Mouse (Mus musculus) limb, embryonic 12.5 days (tissue): Measurements from ENCODE around the gene Crip1. TPM values are rescaled to one million over a fixed set of nuclear protein-coding genes. Genes with fewer than 3 reads are reported as not detected.

Experiments used
- ATAC-seq: fragments of 200-750 bp; cut with Nextera tagmentation; 2 replicates; pipeline ENCODE4 v1.8.0; 2017; ENCODE audit warnings: low read depth, moderate TSS enrichment; ENCODE audit not compliant: insufficient number of reproducible peaks, insufficient read depth, low FRiP score, low TSS enrichment
- H3K27ac ChIP-seq: fragments of 300-500 bp; sonication (generic); 2 replicates; pipeline ENCODE4 v1.5.1; 2016; ENCODE audit warnings: mild to moderate bottlenecking, moderate library complexity
- H3K27me3 ChIP-seq: fragments of 300-500 bp; sonication (generic); 2 replicates; pipeline ENCODE4 v1.6.1; 2016; ENCODE audit warnings: mild to moderate bottlenecking, moderate library complexity
- H3K36me3 ChIP-seq: fragments of 300-500 bp; sonication (generic); 2 replicates; pipeline ENCODE4 v1.6.1; 2016; ENCODE audit warnings: mild to moderate bottlenecking, moderate library complexity
- H3K4me1 ChIP-seq: fragments of 300-500 bp; sonication (generic); replicated peaks from 2 replicates; pipeline ENCODE4 v1.6.1; 2016
- H3K4me2 ChIP-seq: fragments of 300-500 bp; sonication (generic); 2 replicates; pipeline ENCODE4 v1.6.1; 2016; ENCODE audit warnings: mild to moderate bottlenecking, moderate library complexity
- H3K4me3 ChIP-seq: fragments of 300-500 bp; sonication (generic); replicated peaks from 2 replicates; pipeline ENCODE4 v1.5.1; 2016; ENCODE audit warnings: mild to moderate bottlenecking
- H3K9ac ChIP-seq: fragments of 300-500 bp; sonication (generic); replicated peaks from 2 replicates; pipeline ENCODE4 v1.6.1; 2016; ENCODE audit warnings: mild to moderate bottlenecking, moderate library complexity
- H3K9me3 ChIP-seq: fragments of 300-500 bp; sonication (generic); 2 replicates; pipeline ENCODE4 v1.6.1; 2016; ENCODE audit warnings: mild to moderate bottlenecking, moderate library complexity
- WGBS: fragments of 180-500 bp; shearing (Covaris S2); methylation state at CpG from one replicate; pipeline ENCODE4 v1.1.7; 2016; 5-methylcytosine and 5-hydroxymethylcytosine counted together
- polyA plus RNA-seq: library from polyadenylated mRNA; unstranded; fragments of >200 nt; fragmentation: Nextera tagmentation; extraction: Ambion mirVana; gene quantifications from 2 replicates; pipeline ENCODE4 v1.2.1, GENCODE M21; 2016

Gene Crip1
- polyA plus RNA-seq, 1 experiment from 2014 or later, result 73.2 TPM

DNA sequence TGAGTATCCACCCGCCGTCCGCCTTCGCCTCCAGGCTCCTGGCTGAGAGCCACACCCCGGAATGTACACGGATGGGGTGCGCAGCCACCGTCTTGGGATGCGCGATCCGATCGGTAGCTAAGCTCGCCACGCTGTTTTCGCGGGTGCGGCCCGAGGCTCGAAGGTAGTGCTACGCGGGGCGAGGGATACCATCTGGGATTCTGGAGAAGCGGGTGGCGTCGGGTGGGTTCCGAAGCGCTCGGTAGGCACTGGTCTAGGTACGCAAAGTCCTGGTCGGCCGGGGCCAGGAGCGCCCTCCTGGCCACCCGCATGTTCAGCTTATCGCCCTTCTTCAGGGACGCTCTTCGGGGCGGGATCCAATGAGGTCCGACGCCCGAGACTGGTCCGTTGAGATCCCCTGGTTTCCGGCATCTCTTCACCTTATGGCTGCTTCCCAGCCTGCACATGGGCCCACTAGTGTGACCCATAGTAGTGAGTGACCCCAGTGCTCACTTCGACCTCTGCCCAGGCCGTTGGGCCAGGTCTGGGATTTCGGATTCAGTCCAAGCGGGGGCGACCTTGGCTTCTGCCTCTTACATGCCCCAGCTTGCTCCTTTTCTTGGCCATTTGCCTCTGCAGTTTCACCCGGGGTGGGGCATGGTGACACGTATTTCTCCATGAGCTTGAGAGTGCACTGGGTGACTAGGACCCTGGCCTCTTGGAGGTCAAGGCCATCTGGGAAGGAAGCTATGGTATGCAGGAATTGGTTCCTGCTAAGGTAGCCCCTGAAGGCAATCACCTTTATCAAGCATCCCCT is 5.3 kb upstream of the Crip1 start:
- Histone ChIP-seq H3K27ac (no peak overlapping the region), H3K4me3 (peak overlapping the region; percentile 52), H3K36me3 (peaks cover 31% of the 10 kb centered on the region), H3K9ac (peak overlapping the region; percentile 52), H3K27me3 (peaks cover 62% of the 10 kb centered on the region), H3K9me3 (no peaks in the 10 kb centered on the region), H3K4me1 (peaks cover 46% of the 10 kb centered on the region), H3K4me2 (peak overlapping the region; percentile 76)
- ATAC-seq, result 0 out of 2 replicates have a peak, but pooled peaks have one; percentile 3
- 3% methylated on average over 49 of the region's 49 CpGs for WGBS

DNA sequence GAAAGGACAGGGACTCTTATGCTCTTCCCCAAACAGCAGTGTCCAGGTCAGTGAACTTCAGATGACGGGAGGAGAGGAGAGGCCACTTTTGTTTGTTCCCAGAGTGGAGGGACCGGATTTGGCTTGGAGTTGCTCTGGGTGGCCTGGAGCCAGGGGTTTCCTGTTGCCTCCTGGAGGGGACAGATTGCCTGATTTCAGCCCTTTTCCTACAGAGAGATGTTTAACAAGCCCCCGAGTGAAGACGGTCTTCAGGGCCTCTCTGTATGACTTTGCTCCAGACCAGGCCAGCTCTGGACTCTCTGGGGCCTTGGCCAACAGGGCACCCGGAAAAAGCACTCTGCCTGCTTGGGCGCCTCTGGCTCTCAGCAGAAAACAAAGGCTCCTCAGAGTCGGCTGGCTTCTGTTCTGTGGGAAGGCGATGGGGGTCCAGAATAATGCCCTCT is 4.6 kb upstream of the Crip1 start:
- Histone ChIP-seq H3K27me3 (peaks cover 70% of the 10 kb centered on the region), H3K9ac (no peak overlapping the region), H3K4me3 (peak overlapping the region; percentile 52)

GRCm38 (mm10) chr12:113142021-113142975 is 3.8 kb upstream of the Crip1 start:
- Histone ChIP-seq H3K36me3 (peaks cover 16% of the 10 kb centered on the region), H3K4me2 (peak overlapping the region; percentile 76), H3K9ac (0 out of 2 replicates have a peak overlapping the region, but pooled peaks have one; percentile 28), H3K4me1 (peaks cover 53% of the 10 kb centered on the region), H3K9me3 (no peaks in the 10 kb centered on the region), H3K27me3 (peaks cover 77% of the 10 kb centered on the region), H3K27ac (0 out of 2 replicates have a peak overlapping the region, but pooled peaks have one; percentile 12), H3K4me3 (no peak overlapping the region)
- no peak for ATAC-seq
- 23% methylated on average over 15 of the region's 15 CpGs for WGBS

More for the DNA sequence above, 4.6 kb upstream of the Crip1 start:
- WGBS, result 63% methylated on average over 8 of the region's 8 CpGs
- Histone ChIP-seq H3K36me3 (peaks cover 24% of the 10 kb centered on the region), H3K27ac (no peak overlapping the region), H3K9me3 (no peaks in the 10 kb centered on the region), H3K4me2 (peak overlapping the region; percentile 76), H3K4me1 (peaks cover 51% of the 10 kb centered on the region)
- no peak for ATAC-seq

GRCm38 (mm10) chr12:113143164-113143563 is 3.0 kb upstream of the Crip1 start:
- Histone ChIP-seq H3K9ac (no peak overlapping the region), H3K27me3 (peaks cover 86% of the 10 kb centered on the region), H3K9me3 (no peaks in the 10 kb centered on the region), H3K36me3 (peaks cover 8% of the 10 kb centered on the region), H3K4me1 (peaks cover 53% of the 10 kb centered on the region), H3K27ac (no peak overlapping the region), H3K4me2 (peak overlapping the region; percentile 76), H3K4me3 (no peak overlapping the region)
- ATAC-seq, result no peak
- 62% methylated on average over 7 of the region's 7 CpGs for WGBS

DNA sequence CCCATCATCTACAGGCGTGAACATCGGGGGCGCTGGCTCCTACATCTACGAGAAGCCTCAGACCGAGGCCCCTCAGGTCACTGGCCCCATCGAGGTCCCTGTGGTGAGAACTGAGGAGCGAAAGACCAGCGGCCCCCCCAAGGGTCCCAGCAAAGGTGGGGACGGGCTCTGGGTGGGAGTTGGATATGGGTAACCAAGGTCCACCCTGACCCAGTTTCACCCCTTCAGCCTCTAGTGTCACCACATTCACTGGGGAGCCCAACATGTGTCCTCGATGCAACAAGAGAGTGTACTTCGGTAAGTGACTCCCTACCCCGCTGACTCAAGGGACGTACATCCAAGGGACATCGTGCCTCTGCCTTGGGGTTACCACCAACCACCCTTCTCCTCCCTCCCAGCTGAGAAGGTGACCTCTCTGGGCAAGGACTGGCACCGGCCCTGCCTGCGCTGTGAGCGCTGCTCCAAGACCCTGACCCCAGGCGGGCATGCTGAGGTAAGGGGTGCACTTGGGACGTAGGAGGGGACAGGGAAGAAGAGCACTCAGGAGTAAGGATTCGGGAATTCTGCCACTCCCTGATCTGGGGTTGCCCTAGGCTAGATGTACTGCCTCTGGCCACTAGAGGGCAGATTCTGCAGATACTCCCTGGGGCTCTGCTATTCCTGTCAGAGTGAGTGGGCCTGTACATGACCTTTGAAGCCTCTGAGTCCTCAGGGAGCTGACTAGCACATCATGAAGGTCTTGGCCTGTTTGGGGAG is 1.9 kb upstream of the Crip1 start:
- Histone ChIP-seq H3K27ac (no peak overlapping the region), H3K4me2 (no peak overlapping the region), H3K36me3 (no peaks in the 10 kb centered on the region), H3K9ac (no peak overlapping the region), H3K9me3 (no peaks in the 10 kb centered on the region), H3K27me3 (peaks cover 91% of the 10 kb centered on the region), H3K4me1 (peaks cover 46% of the 10 kb centered on the region), H3K4me3 (no peak overlapping the region)
- 81% methylated on average over 20 of the region's 20 CpGs for WGBS
- no peak for ATAC-seq

GRCm38 (mm10) chr12:113144886-113145285 is 1.2 kb upstream of the Crip1 start:
- WGBS, result 92% methylated on average over 16 of the region's 16 CpGs
- H3K4me1 ChIP-seq, result peaks cover 38% of the 10 kb centered on the region

GRCm38 (mm10) chr12:113145591-113145990 is 525 bp upstream of the Crip1 start:
- Histone ChIP-seq H3K9me3 (no peaks in the 10 kb centered on the region), H3K27me3 (peaks cover 97% of the 10 kb centered on the region), H3K4me3 (no peak overlapping the region), H3K27ac (no peak overlapping the region), H3K36me3 (no peaks in the 10 kb centered on the region), H3K4me1 (peaks cover 34% of the 10 kb centered on the region), H3K9ac (no peak overlapping the region), H3K4me2 (no peak overlapping the region)
- WGBS, result 84% methylated on average over 5 of the region's 5 CpGs
- no peak for ATAC-seq

More at GRCm38 (mm10) chr12:113144886-113145285, 1.2 kb upstream of the Crip1 start:
- Histone ChIP-seq H3K9ac (no peak overlapping the region), H3K36me3 (no peaks in the 10 kb centered on the region), H3K27ac (no peak overlapping the region), H3K4me3 (no peak overlapping the region), H3K27me3 (peaks cover 97% of the 10 kb centered on the region), H3K9me3 (no peaks in the 10 kb centered on the region), H3K4me2 (no peak overlapping the region)
- ATAC-seq, result no peak

GRCm38 (mm10) chr12:113147481-113147880 is 1.4 kb downstream of the Crip1 start:
- Histone ChIP-seq H3K9me3 (no peaks in the 10 kb centered on the region), H3K4me3 (no peak overlapping the region), H3K36me3 (no peaks in the 10 kb centered on the region), H3K4me2 (0 out of 2 replicates have a peak overlapping the region, but pooled peaks have one; percentile 36), H3K9ac (no peak overlapping the region), H3K27me3 (peaks cover 97% of the 10 kb centered on the region), H3K4me1 (peaks cover 25% of the 10 kb centered on the region), H3K27ac (no peak overlapping the region)
- ATAC-seq, result no peak
- WGBS, result 85% methylated on average over 8 of the region's 8 CpGs

- Histone ChIP-seq H3K27me3 (peaks cover 94% of the 10 kb centered on the region), H3K9me3 (no peaks in the 10 kb centered on the region), H3K4me3 (no peak overlapping the region), H3K36me3 (no peaks in the 10 kb centered on the region), H3K4me2 (no peak overlapping the region), H3K4me1 (peaks cover 18% of the 10 kb centered on the region), H3K27ac (no peak overlapping the region), H3K9ac (no peak overlapping the region)
- no peak for ATAC-seq
- WGBS, result 30% methylated on average over 16 of the region's 16 CpGs
Measured at GRCm38 (mm10) chr12:113148381-113149035, 2.4 kb downstream of the Crip1 start.

DNA sequence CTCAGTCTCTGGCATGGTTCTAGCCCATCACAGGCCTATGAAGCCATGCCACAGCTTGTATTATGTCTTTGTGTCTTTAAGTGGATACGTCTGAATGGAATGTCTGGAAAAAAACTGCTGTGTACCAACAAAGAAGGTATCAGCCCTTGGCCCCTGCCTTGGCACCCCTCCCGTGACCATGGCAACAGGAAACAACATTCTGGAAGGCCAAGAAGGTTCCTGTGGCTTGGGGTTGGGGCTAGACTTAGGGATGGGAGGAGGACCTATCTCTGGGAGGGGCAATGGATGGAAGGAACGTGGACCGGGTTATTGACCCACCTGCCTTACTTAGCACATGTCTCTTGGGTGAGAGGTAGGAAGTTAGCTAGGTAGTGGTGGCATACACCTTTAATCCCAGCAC is 3.2 kb downstream of the Crip1 start:
- Histone ChIP-seq H3K4me3 (no peak overlapping the region), H3K9ac (no peak overlapping the region), H3K27ac (no peak overlapping the region), H3K27me3 (peaks cover 95% of the 10 kb centered on the region), H3K36me3 (no peaks in the 10 kb centered on the region), H3K9me3 (no peaks in the 10 kb centered on the region), H3K4me2 (no peak overlapping the region), H3K4me1 (peaks cover 18% of the 10 kb centered on the region)
- WGBS, result 69% methylated on average over 4 of the region's 4 CpGs
- ATAC-seq, result no peak
